Mouse (Mus musculus): ENCODE results near the gene Ucp1. TPM values are rescaled to one million over a fixed set of nuclear protein-coding genes. Genes with fewer than 3 reads are reported as not detected.

Ucp1 gene
- polyA plus RNA-seq, 1 experiment from 2014 or later, result not detected

DNA sequence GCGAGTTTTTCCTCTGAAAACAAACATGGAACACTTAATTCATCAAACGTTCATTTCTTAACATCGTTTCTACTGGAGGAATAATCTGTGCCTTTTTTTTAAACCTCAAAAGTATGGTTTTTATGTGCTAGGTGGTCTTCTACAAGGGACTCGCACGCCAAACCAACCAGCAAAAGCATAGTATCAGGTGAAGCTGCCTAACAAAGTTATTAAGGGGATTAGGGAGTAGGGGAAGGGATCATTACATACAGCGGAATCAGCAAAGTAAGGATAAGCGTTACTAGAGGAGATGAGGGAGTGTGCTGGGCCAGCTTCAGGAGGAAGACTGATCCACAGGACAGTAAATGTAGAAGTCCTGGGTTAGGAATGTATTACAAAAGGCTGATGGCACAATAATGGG, 42.7 kb downstream of the Ucp1 start:
- Histone ChIP-seq H3K36me3 (no peaks in the 10 kb centered on the region; the same call in 1 of the 2 replicates), H3K9me3 (no peaks in the 10 kb centered on the region), H3K27me3 (0 out of 2 replicates have a peak, but pooled peaks cover 6% of the 10 kb centered on the region), H3K9ac (peak overlapping the region; percentile 30; the same call in 1 of the 2 replicates), H3K27ac (no peak overlapping the region), H3K4me1 (peaks cover 3% of the 10 kb centered on the region; the same call in 1 of the 2 replicates), H3K4me3 (peak overlapping the region; percentile 93), H3K4me2 (peak overlapping the region; percentile 93)
- ATAC-seq (ENCODE audit: borderline replicate concordance, extremely low read depth, low FRiP score, low TSS enrichment), result 0 out of 2 replicates have a peak, but pooled peaks have one; percentile 5
- WGBS, result 12% methylated on average over 7 of the region's 7 CpGs

DNA sequence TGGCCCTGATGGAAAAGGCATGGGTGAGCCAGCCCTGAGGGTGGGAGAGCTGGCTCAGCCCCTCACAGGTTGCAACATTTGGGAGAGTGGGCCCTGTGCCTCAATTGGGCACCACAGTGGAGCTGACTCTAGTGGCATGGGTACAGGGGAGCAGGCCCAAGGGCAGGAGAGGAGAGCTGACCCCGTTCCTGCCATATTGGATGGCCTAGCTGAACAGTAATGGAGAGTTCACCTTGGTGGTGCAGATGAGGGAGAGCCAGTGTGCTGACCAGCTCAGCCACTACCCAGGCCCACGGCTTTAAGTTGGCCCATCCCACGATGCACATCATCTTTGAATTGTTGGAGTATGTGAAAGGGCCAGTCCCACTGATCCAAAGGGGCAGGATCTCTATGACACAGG, 51.9 kb downstream of the Ucp1 start:
- Histone ChIP-seq H3K9ac (no peak overlapping the region), H3K9me3 (no peaks in the 10 kb centered on the region), H3K4me2 (no peak overlapping the region), H3K4me3 (no peak overlapping the region), H3K27ac (no peak overlapping the region), H3K4me1 (no peaks in the 10 kb centered on the region), H3K36me3 (no peaks in the 10 kb centered on the region), H3K27me3 (no peaks in the 10 kb centered on the region)
- 82% methylated on average over 3 of the region's 3 CpGs for WGBS
- peak; percentile 39 for ATAC-seq (ENCODE audit: borderline replicate concordance, extremely low read depth, low FRiP score, low TSS enrichment)

DNA sequence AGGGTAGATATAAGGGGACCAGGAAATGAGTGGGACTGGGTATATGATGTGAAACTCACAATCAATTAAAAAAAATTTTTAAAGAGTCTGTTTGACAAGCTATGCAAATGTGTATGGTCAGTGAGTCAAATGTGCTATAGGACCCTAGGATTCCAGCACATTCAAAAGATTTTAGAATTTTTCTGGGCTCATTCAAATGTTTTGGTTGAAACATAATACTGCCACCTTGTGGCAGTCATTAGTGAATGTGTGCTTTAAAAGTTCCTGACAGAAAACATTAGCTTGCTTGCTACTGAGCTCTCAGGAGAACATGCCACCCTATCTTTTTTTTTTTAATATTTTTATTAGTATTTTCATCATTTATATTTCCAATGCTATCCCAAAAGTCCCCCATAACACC, 52.5 kb downstream of the Ucp1 start:
- Histone ChIP-seq H3K9me3 (no peaks in the 10 kb centered on the region), H3K27ac (no peak overlapping the region), H3K9ac (no peak overlapping the region), H3K4me3 (no peak overlapping the region), H3K4me2 (no peak overlapping the region), H3K4me1 (no peaks in the 10 kb centered on the region), H3K36me3 (no peaks in the 10 kb centered on the region), H3K27me3 (no peaks in the 10 kb centered on the region)
- no peak for ATAC-seq (ENCODE audit: borderline replicate concordance, extremely low read depth, low FRiP score, low TSS enrichment)

Other genes with a start within 250 kb of the Ucp1 start
- 1.7 and 2.0 TPM in 2 replicates for gene Tbc1d9, start 125.0 kb upstream of the Ucp1 start, polyA plus RNA-seq (2015; fragmentation: Nextera tagmentation; extraction: Ambion mirVana)
- gene Gm10645, start 124.2 kb upstream of the Ucp1 start, polyA plus RNA-seq (2015; fragmentation: Nextera tagmentation; extraction: Ambion mirVana), result 1.2 and 1.4 TPM in 2 replicates
- gene Elmod2, start 42.1 kb downstream of the Ucp1 start, polyA plus RNA-seq (2015; fragmentation: Nextera tagmentation; extraction: Ambion mirVana), result 14.5 and 15.3 TPM in 2 replicates
- not detected in 2 replicates for gene Mgat4d, start 58.1 kb downstream of the Ucp1 start, polyA plus RNA-seq (2015; fragmentation: Nextera tagmentation; extraction: Ambion mirVana)
- gene Clgn, start 99.5 kb downstream of the Ucp1 start, polyA plus RNA-seq (2015; fragmentation: Nextera tagmentation; extraction: Ambion mirVana), result 0.19 and 0.20 TPM in 2 replicates
- 110 and 121 TPM in 2 replicates for gene Scoc, start 168.0 kb downstream of the Ucp1 start, polyA plus RNA-seq (2015; fragmentation: Nextera tagmentation; extraction: Ambion mirVana)
- gene Olfr370, start 245.4 kb downstream of the Ucp1 start, polyA plus RNA-seq (2015; fragmentation: Nextera tagmentation; extraction: Ambion mirVana), result not detected in 2 replicates

All from lung, embryonic 15.5 days (tissue).